Mouse (Mus musculus): ENCODE results near the gene Usp20. TPM values are rescaled to one million over a fixed set of nuclear protein-coding genes. Genes with fewer than 3 reads are reported as not detected.

Usp20 gene
- polyA plus RNA-seq, 1 experiment from 2014 or later: 35.8 TPM

- Histone ChIP-seq H3K9me3 (ENCODE audit: control insufficient read depth, low read length) (no peaks in the 10 kb centered on the region), H3K36me3 (ENCODE audit: control insufficient read depth, insufficient read depth, low read length) (peaks cover 48% of the 10 kb centered on the region), H3K4me3 (replicated peaks; ENCODE audit: low read depth, low read length) (no peak overlapping the region), H3K9ac (replicated peaks; ENCODE audit: low read length) (no peak overlapping the region), H3K27ac (replicated peaks; ENCODE audit: low read depth, low read length) (no peak overlapping the region), H3K27me3 (ENCODE audit: control insufficient read depth, insufficient read depth, low read length) (no peaks in the 10 kb centered on the region), H3K4me1 (ENCODE audit: control insufficient read depth, insufficient read depth, low read length) (no peaks in the 10 kb centered on the region), H3K4me2 (ENCODE audit: low read length) (no peak overlapping the region)
- DNase-seq (peak; percentile 79), ATAC-seq (ENCODE audit: low FRiP score, low TSS enrichment) (no peak)
- WGBS: 30% methylated on average over 5 of the region's 5 CpGs
These were observed 42.7 kb downstream of the Usp20 start for GRCm38 (mm10) chr2:31024618-31025370.

- ATAC-seq (ENCODE audit: low FRiP score, low TSS enrichment): no peak
- no peaks in the 10 kb centered on the region for H3K4me1 ChIP-seq (ENCODE audit: control insufficient read depth, insufficient read depth, low read length)
- no peak overlapping the region for H3K27ac ChIP-seq (replicated peaks; ENCODE audit: low read depth, low read length)
- no peak overlapping the region for H3K9ac ChIP-seq (replicated peaks; ENCODE audit: low read length)
- peaks cover 48% of the 10 kb centered on the region for H3K36me3 ChIP-seq (ENCODE audit: control insufficient read depth, insufficient read depth, low read length)
- DNase-seq: no peak
- no peak overlapping the region for H3K4me3 ChIP-seq (replicated peaks; ENCODE audit: low read depth, low read length)
- 87% methylated on average over 3 of the region's 3 CpGs for WGBS
- H3K27me3 ChIP-seq (ENCODE audit: control insufficient read depth, insufficient read depth, low read length): no peaks in the 10 kb centered on the region
- H3K9me3 ChIP-seq (ENCODE audit: control insufficient read depth, low read length): no peaks in the 10 kb centered on the region
- H3K4me2 ChIP-seq (ENCODE audit: low read length): no peak overlapping the region
These were observed 43.4 kb downstream of the Usp20 start for GRCm38 (mm10) chr2:31025458-31025857.

- 80% methylated on average over 8 of the region's 8 CpGs for WGBS
- DNase-seq (no peak), ATAC-seq (ENCODE audit: low FRiP score, low TSS enrichment) (no peak)
- H3K27me3 ChIP-seq (ENCODE audit: control insufficient read depth, insufficient read depth, low read length): no peaks in the 10 kb centered on the region
- H3K27ac ChIP-seq (replicated peaks; ENCODE audit: low read depth, low read length): no peak overlapping the region
- H3K4me1 ChIP-seq (ENCODE audit: control insufficient read depth, insufficient read depth, low read length): no peaks in the 10 kb centered on the region
- peaks cover 42% of the 10 kb centered on the region for H3K36me3 ChIP-seq (ENCODE audit: control insufficient read depth, insufficient read depth, low read length)
- no peaks in the 10 kb centered on the region for H3K9me3 ChIP-seq (ENCODE audit: control insufficient read depth, low read length)
- no peak overlapping the region for H3K9ac ChIP-seq (replicated peaks; ENCODE audit: low read length)
- no peak overlapping the region for H3K4me2 ChIP-seq (ENCODE audit: low read length)
- no peak overlapping the region for H3K4me3 ChIP-seq (replicated peaks; ENCODE audit: low read depth, low read length)
These were observed 44.6 kb downstream of the Usp20 start for GRCm38 (mm10) chr2:31026642-31027041.

GRCm38 (mm10) chr2:31031972-31032371 is 49.9 kb downstream of the Usp20 start:
- Histone ChIP-seq H3K4me1 (ENCODE audit: control insufficient read depth, insufficient read depth, low read length) (no peaks in the 10 kb centered on the region), H3K36me3 (ENCODE audit: control insufficient read depth, insufficient read depth, low read length) (peaks cover 61% of the 10 kb centered on the region), H3K27ac (replicated peaks; ENCODE audit: low read depth, low read length) (no peak overlapping the region), H3K4me2 (ENCODE audit: low read length) (no peak overlapping the region), H3K9ac (replicated peaks; ENCODE audit: low read length) (no peak overlapping the region), H3K9me3 (ENCODE audit: control insufficient read depth, low read length) (no peaks in the 10 kb centered on the region), H3K4me3 (replicated peaks; ENCODE audit: low read depth, low read length) (no peak overlapping the region), H3K27me3 (ENCODE audit: control insufficient read depth, insufficient read depth, low read length) (no peaks in the 10 kb centered on the region)
- DNase-seq (no peak), ATAC-seq (ENCODE audit: low FRiP score, low TSS enrichment) (no peak)
- 91% methylated on average over 7 of the region's 7 CpGs for WGBS

GRCm38 (mm10) chr2:31036811-31037210 is 54.7 kb downstream of the Usp20 start:
- Histone ChIP-seq H3K4me3 (replicated peaks; ENCODE audit: low read depth, low read length) (no peak overlapping the region), H3K36me3 (ENCODE audit: control insufficient read depth, insufficient read depth, low read length) (peaks cover 41% of the 10 kb centered on the region), H3K4me2 (ENCODE audit: low read length) (no peak overlapping the region)

GRCm38 (mm10) chr2:31040043-31040442 is 58.0 kb downstream of the Usp20 start:
- H3K9me3 ChIP-seq (ENCODE audit: control insufficient read depth, low read length): no peaks in the 10 kb centered on the region
- no peak overlapping the region for H3K4me3 ChIP-seq (replicated peaks; ENCODE audit: low read depth, low read length)
- H3K9ac ChIP-seq (replicated peaks; ENCODE audit: low read length): no peak overlapping the region
- no peak overlapping the region for H3K4me2 ChIP-seq (ENCODE audit: low read length)
- DNase-seq (no peak), ATAC-seq (ENCODE audit: low FRiP score, low TSS enrichment) (no peak)
- no peaks in the 10 kb centered on the region for H3K27me3 ChIP-seq (ENCODE audit: control insufficient read depth, insufficient read depth, low read length)
- 100% methylated on average over 3 of the region's 3 CpGs for WGBS
- peaks cover 23% of the 10 kb centered on the region for H3K36me3 ChIP-seq (ENCODE audit: control insufficient read depth, insufficient read depth, low read length)
- H3K27ac ChIP-seq (replicated peaks; ENCODE audit: low read depth, low read length): no peak overlapping the region
- H3K4me1 ChIP-seq (ENCODE audit: control insufficient read depth, insufficient read depth, low read length): no peaks in the 10 kb centered on the region

More at GRCm38 (mm10) chr2:31036811-31037210, 54.7 kb downstream of the Usp20 start:
- DNase-seq (no peak), ATAC-seq (ENCODE audit: low FRiP score, low TSS enrichment) (no peak)
- no peaks in the 10 kb centered on the region for H3K27me3 ChIP-seq (ENCODE audit: control insufficient read depth, insufficient read depth, low read length)
- 95% methylated on average over 6 of the region's 6 CpGs for WGBS
- H3K9ac ChIP-seq (replicated peaks; ENCODE audit: low read length): no peak overlapping the region
- H3K4me1 ChIP-seq (ENCODE audit: control insufficient read depth, insufficient read depth, low read length): no peaks in the 10 kb centered on the region
- no peak overlapping the region for H3K27ac ChIP-seq (replicated peaks; ENCODE audit: low read depth, low read length)
- no peaks in the 10 kb centered on the region for H3K9me3 ChIP-seq (ENCODE audit: control insufficient read depth, low read length)

- Histone ChIP-seq H3K9ac (replicated peaks; ENCODE audit: low read length) (no peak overlapping the region), H3K27me3 (ENCODE audit: control insufficient read depth, insufficient read depth, low read length) (no peaks in the 10 kb centered on the region), H3K4me2 (ENCODE audit: low read length) (no peak overlapping the region), H3K4me1 (ENCODE audit: control insufficient read depth, insufficient read depth, low read length) (no peaks in the 10 kb centered on the region), H3K4me3 (replicated peaks; ENCODE audit: low read depth, low read length) (no peak overlapping the region), H3K9me3 (ENCODE audit: control insufficient read depth, low read length) (no peaks in the 10 kb centered on the region), H3K36me3 (ENCODE audit: control insufficient read depth, insufficient read depth, low read length) (peaks cover 20% of the 10 kb centered on the region), H3K27ac (replicated peaks; ENCODE audit: low read depth, low read length) (no peak overlapping the region)
- ATAC-seq (ENCODE audit: low FRiP score, low TSS enrichment): no peak
- 88% methylated on average over 3 of the region's 3 CpGs for WGBS
- DNase-seq: no peak
These were observed 58.4 kb downstream of the Usp20 start for GRCm38 (mm10) chr2:31040487-31040886.

- no peak overlapping the region for H3K27ac ChIP-seq (replicated peaks; ENCODE audit: low read depth, low read length)
- no peak overlapping the region for H3K4me2 ChIP-seq (ENCODE audit: low read length)
- DNase-seq (no peak), ATAC-seq (ENCODE audit: low FRiP score, low TSS enrichment) (no peak)
- H3K9ac ChIP-seq (replicated peaks; ENCODE audit: low read length): no peak overlapping the region
- no peaks in the 10 kb centered on the region for H3K4me1 ChIP-seq (ENCODE audit: control insufficient read depth, insufficient read depth, low read length)
- 93% methylated on average over 6 of the region's 6 CpGs for WGBS
- H3K4me3 ChIP-seq (replicated peaks; ENCODE audit: low read depth, low read length): no peak overlapping the region
- no peaks in the 10 kb centered on the region for H3K27me3 ChIP-seq (ENCODE audit: control insufficient read depth, insufficient read depth, low read length)
- peaks cover 12% of the 10 kb centered on the region for H3K36me3 ChIP-seq (ENCODE audit: control insufficient read depth, insufficient read depth, low read length)
- no peaks in the 10 kb centered on the region for H3K9me3 ChIP-seq (ENCODE audit: control insufficient read depth, low read length)
These were observed 59.3 kb downstream of the Usp20 start for GRCm38 (mm10) chr2:31041386-31041785.

GRCm38 (mm10) chr2:31042881-31043280 is 60.8 kb downstream of the Usp20 start:
- no peak for ATAC-seq (ENCODE audit: low FRiP score, low TSS enrichment)
- WGBS: 94% methylated on average over 6 of the region's 6 CpGs
- no peak overlapping the region for H3K9ac ChIP-seq (replicated peaks; ENCODE audit: low read length)

More at GRCm38 (mm10) chr2:31042881-31043280, 60.8 kb downstream of the Usp20 start:
- H3K4me2 ChIP-seq (ENCODE audit: low read length): no peak overlapping the region
- H3K4me1 ChIP-seq (ENCODE audit: control insufficient read depth, insufficient read depth, low read length): no peaks in the 10 kb centered on the region
- no peak for DNase-seq
- H3K27me3 ChIP-seq (ENCODE audit: control insufficient read depth, insufficient read depth, low read length): no peaks in the 10 kb centered on the region
- no peak overlapping the region for H3K4me3 ChIP-seq (replicated peaks; ENCODE audit: low read depth, low read length)
- H3K36me3 ChIP-seq (ENCODE audit: control insufficient read depth, insufficient read depth, low read length): 0 out of 2 replicates have a peak, but pooled peaks cover 8% of the 10 kb centered on the region
- no peaks in the 10 kb centered on the region for H3K9me3 ChIP-seq (ENCODE audit: control insufficient read depth, low read length)
- no peak overlapping the region for H3K27ac ChIP-seq (replicated peaks; ENCODE audit: low read depth, low read length)

All from midbrain, embryonic 14.5 days (tissue).